Mouse (Mus musculus): ENCODE measurements at regions not wholly inside any gene's neighbourhood (a gene's known extent, or its start where the extent isn't known, plus 50 kb on each side); places are given as distances from the start of the nearest gene placed in this dataset.

DNA sequence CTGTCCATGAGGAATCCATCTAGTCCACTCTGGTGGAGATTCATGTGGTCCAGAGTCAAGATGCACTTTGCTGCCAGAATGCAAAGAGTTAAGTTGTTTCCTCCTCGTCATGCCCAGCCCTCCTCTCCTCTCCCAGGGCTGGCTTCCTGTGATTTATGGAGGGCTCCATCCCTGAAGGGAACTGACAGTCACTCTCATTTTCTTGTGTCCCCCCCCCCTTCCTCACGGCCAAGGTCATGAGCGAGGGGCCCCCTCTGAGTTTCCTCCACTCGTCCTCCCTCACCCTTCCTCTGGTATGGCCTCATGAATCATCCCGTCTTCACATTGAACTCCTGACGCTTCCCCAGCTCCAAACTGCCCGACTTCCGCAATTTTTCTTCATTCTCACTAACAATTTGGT is 461.9 kb downstream of the Tshz3 start:
- TF ChIP-seq CTCF (IDR thresholded peaks at IDR 0.05; ENCODE audit: borderline replicate concordance, insufficient read depth, low read depth, low read length) = no peak
- no peak for TF ChIP-seq POLR2A (IDR thresholded peaks at IDR 0.05; ENCODE audit: borderline replicate concordance, insufficient read depth, low read length)
- whole genome bisulfite sequencing = 73% methylated on average over 8 of the region's 8 CpGs
- Histone ChIP-seq H3K27me3 (ENCODE audit: control insufficient read depth, insufficient read depth, low read length) (no peaks in the 10 kb centered on the region), H3K4me1 (ENCODE audit: control insufficient read depth, insufficient read depth, low read length) (no peaks in the 10 kb centered on the region), H3K4me3 (replicated peaks; ENCODE audit: insufficient read depth, low read depth, low read length) (no peak overlapping the region), H3K27ac (ENCODE audit: insufficient read depth, low read length) (no peak overlapping the region)
- no peak for DNase-seq

DNA sequence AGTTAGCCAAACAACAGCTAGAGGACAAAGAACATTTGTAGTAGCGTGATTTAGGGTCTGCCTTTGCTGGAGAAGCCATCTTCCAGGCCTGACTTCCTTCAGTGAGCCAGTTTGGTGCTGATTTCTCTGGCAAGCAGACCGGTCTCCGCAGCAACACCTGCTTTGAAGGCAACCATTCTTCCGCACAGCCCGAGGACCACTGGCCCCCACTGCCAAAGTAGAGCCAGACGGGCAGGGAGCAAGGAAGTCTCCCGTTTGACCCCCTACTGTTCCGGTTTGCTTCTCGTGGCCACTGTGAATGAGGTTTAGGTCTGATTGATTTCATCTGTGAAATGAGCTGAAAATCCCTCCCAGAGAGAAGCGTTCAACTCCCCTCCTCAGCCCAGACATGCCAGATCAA is 471.0 kb downstream of the Tshz3 start:
- Histone ChIP-seq H3K27ac (ENCODE audit: insufficient read depth, low read length) (no peak overlapping the region), H3K27me3 (ENCODE audit: control insufficient read depth, insufficient read depth, low read length) (no peaks in the 10 kb centered on the region), H3K4me1 (ENCODE audit: control insufficient read depth, insufficient read depth, low read length) (no peaks in the 10 kb centered on the region), H3K4me3 (replicated peaks; ENCODE audit: insufficient read depth, low read depth, low read length) (no peak overlapping the region)
- TF ChIP-seq CTCF (IDR thresholded peaks at IDR 0.05; ENCODE audit: borderline replicate concordance, insufficient read depth, low read depth, low read length) (no peak), POLR2A (IDR thresholded peaks at IDR 0.05; ENCODE audit: borderline replicate concordance, insufficient read depth, low read length) (no peak)
- DNase-seq = no peak
- 12% methylated on average over 10 of the region's 10 CpGs for WGBS

DNA sequence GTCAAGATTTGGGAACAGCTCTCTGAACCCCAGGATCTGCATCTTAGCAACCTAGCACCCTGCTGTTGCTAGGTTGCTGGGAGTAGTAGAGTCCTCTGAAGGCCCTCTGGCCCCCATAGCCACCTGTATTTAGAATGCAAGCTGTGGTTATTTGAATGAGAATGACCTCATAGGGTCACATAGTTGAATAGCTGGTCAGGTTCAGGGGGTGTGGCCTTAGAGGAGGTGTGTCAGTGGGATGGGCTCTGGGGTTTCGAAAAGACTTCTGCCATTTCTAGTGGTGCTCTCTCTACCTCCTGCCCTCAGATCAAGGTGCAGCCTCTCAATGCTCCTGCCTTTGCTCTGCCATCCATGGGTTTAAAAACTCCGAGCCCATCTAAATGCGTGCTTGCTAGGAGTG is 477.8 kb downstream of the Tshz3 start:
- 90% methylated on average over 3 of the region's 3 CpGs for WGBS
- TF ChIP-seq POLR2A (IDR thresholded peaks at IDR 0.05; ENCODE audit: borderline replicate concordance, insufficient read depth, low read length) (no peak), CTCF (IDR thresholded peaks at IDR 0.05; ENCODE audit: borderline replicate concordance, insufficient read depth, low read depth, low read length) (no peak)
- Histone ChIP-seq H3K4me3 (replicated peaks; ENCODE audit: insufficient read depth, low read depth, low read length) (no peak overlapping the region), H3K27ac (ENCODE audit: insufficient read depth, low read length) (no peak overlapping the region), H3K4me1 (ENCODE audit: control insufficient read depth, insufficient read depth, low read length) (no peaks in the 10 kb centered on the region), H3K27me3 (ENCODE audit: control insufficient read depth, insufficient read depth, low read length) (no peaks in the 10 kb centered on the region; the same call in 1 of the 2 replicates)
- DNase-seq = no peak

DNA sequence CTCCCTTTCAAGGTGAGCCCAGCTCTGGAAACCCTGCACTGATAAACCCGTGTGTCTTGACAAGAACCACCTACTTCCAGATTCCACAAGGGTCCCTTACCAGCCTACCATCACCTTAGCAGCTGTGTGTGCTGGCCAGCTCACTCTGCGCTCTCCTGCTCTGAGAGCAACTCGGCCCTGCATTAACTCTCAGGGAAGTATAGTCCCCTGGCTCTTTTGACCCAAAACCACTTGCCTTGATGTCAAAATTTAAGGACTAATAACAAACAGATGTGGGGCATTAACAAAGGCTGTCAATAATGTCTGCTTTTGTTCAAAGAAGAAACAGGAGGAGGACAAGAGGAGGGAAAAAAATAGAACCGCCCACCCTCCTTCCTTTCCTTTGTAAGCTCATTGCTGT is 480.3 kb downstream of the Tshz3 start:
- DNase-seq = no peak
- no peak for TF ChIP-seq POLR2A (IDR thresholded peaks at IDR 0.05; ENCODE audit: borderline replicate concordance, insufficient read depth, low read length)
- no peak for TF ChIP-seq CTCF (IDR thresholded peaks at IDR 0.05; ENCODE audit: borderline replicate concordance, insufficient read depth, low read depth, low read length)
- WGBS = 83% methylated on average over 4 of the region's 4 CpGs
- no peak overlapping the region for H3K27ac ChIP-seq (ENCODE audit: insufficient read depth, low read length)
- H3K4me1 ChIP-seq (ENCODE audit: control insufficient read depth, insufficient read depth, low read length) = no peaks in the 10 kb centered on the region
- H3K4me3 ChIP-seq (replicated peaks; ENCODE audit: insufficient read depth, low read depth, low read length) = no peak overlapping the region
- no peaks in the 10 kb centered on the region; the same call in 1 of the 2 replicates for H3K27me3 ChIP-seq (ENCODE audit: control insufficient read depth, insufficient read depth, low read length)

DNA sequence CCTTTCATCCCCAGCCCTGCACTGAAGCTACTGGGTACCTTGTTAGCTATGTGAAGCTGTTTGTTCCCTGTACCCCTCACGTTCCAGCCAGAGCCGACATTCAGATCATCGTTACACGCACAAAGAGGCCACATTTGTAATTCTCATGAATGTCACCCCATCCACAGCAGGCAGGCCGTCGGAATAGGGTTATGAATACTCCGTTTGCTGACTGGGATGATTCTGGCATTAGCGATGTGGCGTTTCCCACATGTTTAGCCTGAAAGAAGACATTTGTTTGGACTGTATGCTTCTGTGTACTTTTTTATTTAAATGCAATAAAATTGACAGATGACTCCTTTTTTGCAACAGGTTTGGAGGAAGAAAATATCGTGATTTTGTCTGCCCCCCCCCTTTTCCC is 482.0 kb downstream of the Tshz3 start:
- TF ChIP-seq POLR2A (IDR thresholded peaks at IDR 0.05; ENCODE audit: borderline replicate concordance, insufficient read depth, low read length) = no peak
- no peak for TF ChIP-seq CTCF (IDR thresholded peaks at IDR 0.05; ENCODE audit: borderline replicate concordance, insufficient read depth, low read depth, low read length)
- no peak for DNase-seq
- no peak overlapping the region for H3K4me3 ChIP-seq (replicated peaks; ENCODE audit: insufficient read depth, low read depth, low read length)
- 33% methylated on average over 10 of the region's 10 CpGs for WGBS
- H3K4me1 ChIP-seq (ENCODE audit: control insufficient read depth, insufficient read depth, low read length) = no peaks in the 10 kb centered on the region
- no peaks in the 10 kb centered on the region; the same call in 1 of the 2 replicates for H3K27me3 ChIP-seq (ENCODE audit: control insufficient read depth, insufficient read depth, low read length)
- no peak overlapping the region for H3K27ac ChIP-seq (ENCODE audit: insufficient read depth, low read length)

DNA sequence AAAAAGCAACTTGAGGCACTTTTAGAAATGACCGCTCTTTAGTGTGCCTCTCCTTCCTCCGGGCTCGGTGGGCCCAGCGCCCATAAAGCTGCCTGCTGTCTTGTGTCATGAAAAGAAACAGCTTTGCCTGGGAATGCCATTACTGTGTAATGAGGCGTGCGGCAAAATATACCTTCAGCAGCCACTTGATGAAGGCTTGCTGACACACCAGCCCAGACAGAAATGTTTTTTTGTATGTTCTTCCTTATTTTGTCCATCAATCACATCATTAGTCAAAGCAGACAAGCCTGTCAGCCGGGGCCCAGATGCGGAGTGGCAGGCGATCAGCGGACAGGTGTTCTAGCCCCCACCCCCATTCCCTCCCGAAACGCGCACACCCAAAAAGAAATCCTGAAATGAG is 482.5 kb downstream of the Tshz3 start:
- Histone ChIP-seq H3K4me1 (ENCODE audit: control insufficient read depth, insufficient read depth, low read length) (no peaks in the 10 kb centered on the region), H3K27ac (ENCODE audit: insufficient read depth, low read length) (no peak overlapping the region), H3K4me3 (replicated peaks; ENCODE audit: insufficient read depth, low read depth, low read length) (no peak overlapping the region), H3K27me3 (ENCODE audit: control insufficient read depth, insufficient read depth, low read length) (no peaks in the 10 kb centered on the region; the same call in 1 of the 2 replicates)
- no peak for DNase-seq
- whole genome bisulfite sequencing = 27% methylated on average over 13 of the region's 13 CpGs
- no peak for TF ChIP-seq POLR2A (IDR thresholded peaks at IDR 0.05; ENCODE audit: borderline replicate concordance, insufficient read depth, low read length)
- TF ChIP-seq CTCF (IDR thresholded peaks at IDR 0.05; ENCODE audit: borderline replicate concordance, insufficient read depth, low read depth, low read length) = no peak

DNA sequence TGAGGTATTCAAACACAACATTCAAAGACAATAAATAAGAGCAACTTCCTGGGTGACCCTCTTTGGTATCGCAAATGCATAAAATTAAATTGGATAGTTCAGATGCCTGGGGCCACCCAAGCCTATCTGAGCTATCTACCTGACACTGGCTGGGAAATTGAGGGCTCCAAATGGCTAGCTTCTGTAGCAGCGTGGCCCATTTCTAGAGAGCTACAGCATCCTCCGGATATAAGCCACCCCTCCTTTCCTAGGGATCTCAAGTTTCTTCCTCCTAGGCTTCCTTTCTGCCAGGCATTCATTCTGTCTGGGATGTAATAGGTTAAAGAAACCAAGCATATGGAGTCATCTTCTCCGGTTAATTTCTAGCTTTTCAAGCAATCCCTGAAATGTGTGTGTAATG is 483.2 kb downstream of the Tshz3 start:
- Histone ChIP-seq H3K27me3 (ENCODE audit: control insufficient read depth, insufficient read depth, low read length) (no peaks in the 10 kb centered on the region; the same call in 1 of the 2 replicates), H3K4me1 (ENCODE audit: control insufficient read depth, insufficient read depth, low read length) (no peaks in the 10 kb centered on the region), H3K4me3 (replicated peaks; ENCODE audit: insufficient read depth, low read depth, low read length) (no peak overlapping the region), H3K27ac (ENCODE audit: insufficient read depth, low read length) (no peak overlapping the region)
- TF ChIP-seq CTCF (IDR thresholded peaks at IDR 0.05; ENCODE audit: borderline replicate concordance, insufficient read depth, low read depth, low read length) = no peak
- no peak for TF ChIP-seq POLR2A (IDR thresholded peaks at IDR 0.05; ENCODE audit: borderline replicate concordance, insufficient read depth, low read length)
- no peak for DNase-seq
- 73% methylated on average over 4 of the region's 4 CpGs for WGBS

DNA sequence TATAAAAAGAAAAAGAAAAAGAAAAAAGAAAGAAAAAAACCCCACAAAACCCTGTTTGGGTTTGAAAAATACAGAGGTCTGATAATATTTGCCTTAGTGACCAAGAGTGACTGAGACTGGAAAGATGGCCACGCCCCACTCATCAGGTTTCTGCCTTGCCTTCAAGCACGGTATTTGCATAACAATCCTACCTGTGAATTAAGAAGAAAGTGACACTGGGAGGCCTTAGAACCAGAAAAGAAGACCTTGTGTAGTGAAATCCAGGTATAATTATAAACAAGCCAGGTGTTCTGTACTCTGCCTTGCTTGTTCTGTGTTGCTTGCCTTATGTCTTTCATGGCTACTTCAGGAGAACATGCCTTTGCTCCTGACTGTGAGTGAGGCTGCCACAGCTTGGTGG is 494.6 kb downstream of the Tshz3 start:
- no peak for DNase-seq
- Histone ChIP-seq H3K4me1 (ENCODE audit: control insufficient read depth, insufficient read depth, low read length) (no peaks in the 10 kb centered on the region), H3K27me3 (ENCODE audit: control insufficient read depth, insufficient read depth, low read length) (no peaks in the 10 kb centered on the region), H3K27ac (ENCODE audit: insufficient read depth, low read length) (no peak overlapping the region), H3K4me3 (replicated peaks; ENCODE audit: insufficient read depth, low read depth, low read length) (no peak overlapping the region)
- TF ChIP-seq POLR2A (IDR thresholded peaks at IDR 0.05; ENCODE audit: borderline replicate concordance, insufficient read depth, low read length) (no peak), CTCF (IDR thresholded peaks at IDR 0.05; ENCODE audit: borderline replicate concordance, insufficient read depth, low read depth, low read length) (no peak)
- 32% methylated on average over 2 of the region's 2 CpGs for WGBS

All from cerebellum, adult 2 months (tissue).